Mouse (Mus musculus) neural tube, embryonic 12.5 days (tissue): ENCODE data around the gene Wasf2. TPM values are rescaled to one million over a fixed set of nuclear protein-coding genes. Genes with fewer than 3 reads are reported as not detected.

Experiments used
- ATAC-seq: fragments of 200-750 bp; cut with Nextera tagmentation; 2 replicates; pipeline ENCODE4 v1.8.0; 2017; ENCODE audit warnings: low read depth, mild to moderate bottlenecking, moderate TSS enrichment, moderate library complexity; ENCODE audit not compliant: low FRiP score
- H3K27ac ChIP-seq: fragments of 300-500 bp; sonication (generic); 2 replicates; pipeline ENCODE4 v1.5.1; 2016
- H3K27me3 ChIP-seq: fragments of 300-500 bp; sonication (generic); replicated peaks from 2 replicates; pipeline ENCODE4 v1.6.1; 2016; ENCODE audit warnings: mild to moderate bottlenecking
- H3K36me3 ChIP-seq: fragments of 300-500 bp; sonication (generic); 2 replicates; pipeline ENCODE4 v1.6.1; 2016; ENCODE audit warnings: mild to moderate bottlenecking
- H3K4me1 ChIP-seq: fragments of 300-500 bp; sonication (generic); 2 replicates; pipeline ENCODE4 v1.6.1; 2016
- H3K4me2 ChIP-seq: fragments of 300-500 bp; sonication (generic); replicated peaks from 2 replicates; pipeline ENCODE4 v1.6.1; 2016; ENCODE audit warnings: mild to moderate bottlenecking
- H3K4me3 ChIP-seq: fragments of 300-500 bp; sonication (generic); 2 replicates; pipeline ENCODE4 v1.5.1; 2016
- H3K9ac ChIP-seq: fragments of 300-500 bp; sonication (generic); 2 replicates; pipeline ENCODE4 v1.6.1; 2016; ENCODE audit warnings: mild to moderate bottlenecking
- H3K9me3 ChIP-seq: fragments of 300-500 bp; sonication (generic); 2 replicates; pipeline ENCODE4 v1.6.1; 2016; ENCODE audit warnings: mild to moderate bottlenecking
- WGBS: fragments of 180-500 bp; shearing (Covaris S2); methylation state at CpG from one replicate; pipeline ENCODE4 v1.1.7; 2016; 5-methylcytosine and 5-hydroxymethylcytosine counted together
- polyA plus RNA-seq: library from polyadenylated mRNA; unstranded; fragments of >200 nt; fragmentation: Nextera tagmentation; extraction: Ambion mirVana; gene quantifications from 2 replicates; pipeline ENCODE4 v1.2.1, GENCODE M21; 2016

The Wasf2 gene
- polyA plus RNA-seq, 1 experiment from 2014 or later, result 30.5 TPM

DNA sequence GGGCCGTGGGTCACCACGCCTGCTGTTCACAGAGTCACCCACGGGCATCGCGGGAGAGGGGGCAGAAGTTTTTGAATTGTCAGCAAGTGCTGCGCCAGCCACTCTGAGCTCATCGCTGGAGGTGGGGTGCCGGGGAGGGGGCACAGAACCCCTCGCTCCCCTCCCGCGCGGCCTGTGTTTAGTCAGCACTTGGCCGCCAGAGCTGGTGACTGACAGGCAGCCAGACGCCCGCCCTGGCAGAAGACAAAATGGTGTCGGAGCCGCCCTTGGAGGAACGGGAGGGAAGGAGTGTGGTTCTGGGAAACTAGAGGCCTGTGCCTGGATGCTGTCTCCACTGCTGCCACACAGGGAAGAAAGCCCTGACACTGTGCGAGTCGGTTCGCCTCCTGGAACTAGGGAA is 70.0 kb downstream of the Wasf2 start:
- Histone ChIP-seq H3K27ac (no peak overlapping the region), H3K36me3 (0 out of 2 replicates have a peak, but pooled peaks cover 8% of the 10 kb centered on the region), H3K9ac (no peak overlapping the region), H3K27me3 (no peaks in the 10 kb centered on the region), H3K4me2 (0 out of 2 replicates have a peak overlapping the region, but pooled peaks have one; percentile 20), H3K4me3 (no peak overlapping the region), H3K4me1 (peaks cover 65% of the 10 kb centered on the region), H3K9me3 (no peaks in the 10 kb centered on the region)
- ATAC-seq, result no peak
- WGBS, result 48% methylated on average over 21 of the region's 21 CpGs

DNA sequence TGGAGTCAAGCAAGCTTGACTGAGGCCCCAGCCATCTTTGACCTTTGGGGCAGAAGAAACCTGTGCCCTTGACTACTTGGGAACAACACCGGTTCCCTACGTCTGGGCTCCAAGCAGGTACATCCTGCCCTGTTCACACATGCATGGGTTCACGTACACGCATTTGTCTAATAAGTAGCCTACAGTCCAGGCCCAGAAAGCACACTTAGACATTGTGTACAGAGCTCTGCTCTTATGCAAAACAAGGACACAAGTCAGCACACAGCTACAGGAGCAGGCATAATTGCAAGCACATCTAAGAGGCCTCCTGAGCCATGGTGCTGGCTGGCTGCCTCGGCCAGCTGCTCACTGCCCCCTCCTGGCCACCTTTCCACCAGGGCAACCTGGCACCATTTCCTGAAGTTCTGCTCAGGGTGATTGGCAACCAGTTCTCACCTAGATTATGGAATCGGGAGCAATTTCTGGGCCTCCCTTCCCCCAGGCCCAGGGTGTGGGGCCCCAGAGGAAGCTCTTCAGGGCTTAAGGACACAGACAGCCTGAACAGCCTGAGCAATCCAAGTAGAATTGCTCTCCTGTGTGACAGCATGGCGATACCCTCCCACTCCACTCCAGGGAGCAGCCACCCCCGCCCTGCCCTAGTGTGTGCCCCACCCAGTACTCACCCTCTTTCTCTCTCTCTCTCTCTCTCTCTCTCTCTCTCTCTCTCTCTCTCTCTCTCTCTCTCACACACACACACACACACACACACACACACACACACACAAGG is 70.9 kb downstream of the Wasf2 start:
- Histone ChIP-seq H3K4me1 (peaks cover 61% of the 10 kb centered on the region), H3K36me3 (0 out of 2 replicates have a peak, but pooled peaks cover 5% of the 10 kb centered on the region), H3K27me3 (no peaks in the 10 kb centered on the region), H3K27ac (no peak overlapping the region), H3K9ac (no peak overlapping the region), H3K4me3 (no peak overlapping the region), H3K9me3 (no peaks in the 10 kb centered on the region), H3K4me2 (no peak overlapping the region)
- 69% methylated on average over 8 of the region's 8 CpGs for WGBS
- ATAC-seq, result no peak

GRCm38 (mm10) chr4:133202254-133202653 is 71.9 kb downstream of the Wasf2 start:
- ATAC-seq, result no peak
- Histone ChIP-seq H3K27me3 (no peaks in the 10 kb centered on the region), H3K4me3 (no peak overlapping the region), H3K4me2 (no peak overlapping the region), H3K9me3 (no peaks in the 10 kb centered on the region), H3K4me1 (peaks cover 51% of the 10 kb centered on the region), H3K27ac (no peak overlapping the region), H3K9ac (no peak overlapping the region), H3K36me3 (no peaks in the 10 kb centered on the region)
- WGBS, result 85% methylated on average over 3 of the region's 3 CpGs

- H3K9ac ChIP-seq, result no peak overlapping the region
- H3K4me3 ChIP-seq, result no peak overlapping the region
- peaks cover 37% of the 10 kb centered on the region for H3K4me1 ChIP-seq
- no peak overlapping the region for H3K27ac ChIP-seq
- H3K9me3 ChIP-seq, result no peaks in the 10 kb centered on the region
- H3K36me3 ChIP-seq, result no peaks in the 10 kb centered on the region
- no peak overlapping the region for H3K4me2 ChIP-seq
- no peaks in the 10 kb centered on the region for H3K27me3 ChIP-seq
- WGBS, result 74% methylated on average over 3 of the region's 3 CpGs
- ATAC-seq, result no peak
Measured at GRCm38 (mm10) chr4:133203591-133203990, 73.3 kb downstream of the Wasf2 start.

DNA sequence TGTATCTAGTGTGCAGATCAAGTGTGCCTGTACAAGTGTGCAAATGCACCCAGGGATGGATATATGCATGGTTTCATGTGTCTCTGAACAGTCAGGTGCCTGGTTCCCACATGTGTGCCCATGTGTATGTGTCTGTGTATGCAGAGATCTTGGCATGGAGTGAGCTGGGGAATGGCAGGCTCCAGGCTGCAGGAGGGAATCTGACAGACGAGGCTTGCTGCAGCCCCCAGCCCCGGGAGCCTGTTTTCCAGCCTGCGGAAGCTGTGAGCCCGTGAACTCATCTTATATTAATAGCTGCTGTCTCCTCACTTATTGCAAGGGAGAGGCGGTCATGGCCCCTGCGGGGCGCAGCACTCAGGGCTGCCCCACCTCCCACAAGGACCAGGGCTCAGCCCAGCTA is 74.1 kb downstream of the Wasf2 start:
- H3K9ac ChIP-seq, result no peak overlapping the region
- no peaks in the 10 kb centered on the region for H3K27me3 ChIP-seq
- peaks cover 32% of the 10 kb centered on the region for H3K4me1 ChIP-seq
- no peaks in the 10 kb centered on the region for H3K36me3 ChIP-seq
- no peak overlapping the region; the same call in 1 of the 2 replicates for H3K27ac ChIP-seq
- no peak overlapping the region for H3K4me3 ChIP-seq
- H3K4me2 ChIP-seq, result 0 out of 2 replicates have a peak overlapping the region, but pooled peaks have one; percentile 14
- H3K9me3 ChIP-seq, result no peaks in the 10 kb centered on the region
- no peak for ATAC-seq
- WGBS, result 48% methylated on average over 7 of the region's 7 CpGs

- 6% methylated on average over 11 of the region's 11 CpGs for WGBS
- Histone ChIP-seq H3K9me3 (no peaks in the 10 kb centered on the region), H3K4me1 (peaks cover 26% of the 10 kb centered on the region), H3K4me2 (no peak overlapping the region), H3K9ac (no peak overlapping the region), H3K27me3 (peaks cover 35% of the 10 kb centered on the region), H3K4me3 (no peak overlapping the region), H3K27ac (no peak overlapping the region), H3K36me3 (no peaks in the 10 kb centered on the region)
- no peak for ATAC-seq
Measured at GRCm38 (mm10) chr4:133209366-133209765, 79.1 kb downstream of the Wasf2 start.

GRCm38 (mm10) chr4:133210023-133210787 is 79.9 kb downstream of the Wasf2 start:
- Histone ChIP-seq H3K4me2 (no peak overlapping the region), H3K36me3 (no peaks in the 10 kb centered on the region), H3K4me1 (peaks cover 21% of the 10 kb centered on the region), H3K27me3 (peaks cover 38% of the 10 kb centered on the region), H3K27ac (no peak overlapping the region), H3K4me3 (no peak overlapping the region), H3K9me3 (no peaks in the 10 kb centered on the region), H3K9ac (no peak overlapping the region)
- ATAC-seq, result no peak
- 92% methylated on average over 24 of the region's 24 CpGs for WGBS

- Histone ChIP-seq H3K27ac (no peak overlapping the region), H3K9ac (no peak overlapping the region), H3K36me3 (no peaks in the 10 kb centered on the region), H3K9me3 (no peaks in the 10 kb centered on the region), H3K4me1 (peaks cover 21% of the 10 kb centered on the region), H3K27me3 (peaks cover 38% of the 10 kb centered on the region), H3K4me3 (no peak overlapping the region), H3K4me2 (no peak overlapping the region)
- ATAC-seq, result no peak
- 91% methylated on average over 19 of the region's 19 CpGs for WGBS
Measured at GRCm38 (mm10) chr4:133210788-133211390, 80.6 kb downstream of the Wasf2 start.

- no peaks in the 10 kb centered on the region for H3K9me3 ChIP-seq
- H3K36me3 ChIP-seq, result no peaks in the 10 kb centered on the region
- ATAC-seq, result peak; percentile 55
- H3K27me3 ChIP-seq, result peaks cover 38% of the 10 kb centered on the region
- peak within 1 kb of the TSS; percentile 71 for H3K4me3 ChIP-seq
- peak within 1 kb of the TSS; percentile 94 for H3K4me2 ChIP-seq
- H3K4me1 ChIP-seq, result peaks cover 21% of the 10 kb centered on the region
- H3K9ac ChIP-seq, result peak within 1 kb of the TSS; percentile 66
- H3K27ac ChIP-seq, result no peak within 1 kb of the TSS
- WGBS, result under 1% methylated on average over 49 of the region's 52 CpGs
Measured at GRCm38 (mm10) chr4:133211751-133212561, 81.7 kb downstream of the Wasf2 start, which contains the start of the genes Cd164l2 and Gpr3. TSS of gene Cd164l2 (plus strand) at chr4:133212131. TSS of gene Gpr3 (minus strand) at chr4:133212536.

GRCm38 (mm10) chr4:133212562-133213267 is 82.4 kb downstream of the Wasf2 start:
- Histone ChIP-seq H3K27ac (no peak overlapping the region), H3K9ac (peak overlapping the region; percentile 66), H3K36me3 (no peaks in the 10 kb centered on the region), H3K9me3 (no peaks in the 10 kb centered on the region), H3K4me1 (peaks cover 21% of the 10 kb centered on the region), H3K4me2 (peak overlapping the region; percentile 94), H3K4me3 (peak overlapping the region; percentile 71), H3K27me3 (peaks cover 38% of the 10 kb centered on the region)
- WGBS, result 2% methylated on average over 44 of the region's 44 CpGs
- peak; percentile 78 for ATAC-seq

DNA sequence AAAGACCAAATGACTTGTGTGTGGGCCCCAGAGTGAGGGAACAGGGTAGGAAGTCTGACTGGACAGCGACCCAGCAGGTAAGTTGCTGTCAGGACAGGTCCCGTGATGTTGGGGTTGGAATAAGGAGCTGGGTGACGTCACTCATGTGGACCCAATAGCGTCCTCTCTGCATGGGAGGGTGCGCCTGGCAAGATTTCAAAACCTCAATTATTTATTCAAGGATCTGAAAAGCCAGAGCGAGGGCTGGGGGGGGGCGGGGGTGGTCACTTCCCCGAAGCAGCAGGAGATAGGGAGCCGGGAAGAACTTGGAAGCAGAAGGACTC is 82.9 kb downstream of the Wasf2 start:
- ATAC-seq, result 0 out of 2 replicates have a peak, but pooled peaks have one; percentile 18
- 0 out of 2 replicates have a peak overlapping the region, but pooled peaks have one; percentile 71 for H3K4me3 ChIP-seq
- H3K9ac ChIP-seq, result 0 out of 2 replicates have a peak overlapping the region, but pooled peaks have one; percentile 66
- no peak overlapping the region for H3K27ac ChIP-seq
- peaks cover 21% of the 10 kb centered on the region for H3K4me1 ChIP-seq
- WGBS, result under 1% methylated on average over 9 of the region's 9 CpGs
- H3K9me3 ChIP-seq, result no peaks in the 10 kb centered on the region
- no peaks in the 10 kb centered on the region for H3K36me3 ChIP-seq
- peak overlapping the region; percentile 94 for H3K4me2 ChIP-seq
- peaks cover 38% of the 10 kb centered on the region for H3K27me3 ChIP-seq
